Mouse (Mus musculus): ENCODE data around the gene Prrg1. TPM values are rescaled to one million over a fixed set of nuclear protein-coding genes. Genes with fewer than 3 reads are reported as not detected.

Gene Prrg1
- 3.9 and 4.9 TPM in 2 replicates for polyA plus RNA-seq (2012; rRNA removed)

DNA sequence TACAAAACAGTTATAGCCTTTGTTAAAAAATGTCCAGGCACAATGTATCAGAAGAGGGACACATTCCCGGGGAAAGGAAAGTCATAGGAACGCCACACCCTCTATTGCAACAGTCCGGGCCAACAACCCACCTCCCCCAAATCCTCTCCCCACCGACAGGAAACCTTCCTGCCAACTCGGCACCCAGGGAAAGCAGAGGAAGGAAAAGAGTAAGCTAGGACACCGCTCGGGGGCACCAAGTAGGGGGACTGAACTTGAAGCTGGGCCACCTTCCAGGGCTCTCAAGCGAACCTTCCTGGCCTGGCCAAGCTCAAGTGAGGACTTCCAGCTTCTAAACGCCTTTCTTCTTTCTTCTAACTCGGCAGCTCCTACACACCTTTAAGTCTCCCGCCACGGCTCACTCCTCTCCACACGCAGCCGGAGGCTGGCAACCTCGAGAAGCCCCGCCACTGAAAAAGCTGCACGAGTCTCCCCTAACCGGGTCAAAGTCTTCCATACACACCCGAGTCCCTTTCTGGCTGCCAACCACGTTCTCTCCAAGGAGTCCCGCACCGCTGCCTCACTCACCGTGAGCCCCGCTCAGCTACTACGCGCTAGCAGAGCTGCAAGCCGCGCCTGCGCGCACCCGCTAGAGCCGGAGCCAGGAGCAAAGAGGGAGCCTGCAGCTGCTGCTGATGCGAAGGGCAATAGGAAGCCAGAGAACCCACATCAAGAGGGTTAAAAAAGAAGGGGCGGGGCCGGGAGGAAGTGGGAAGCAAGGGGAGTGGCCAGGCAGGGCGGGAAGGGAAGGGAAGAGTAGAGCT lies at the start of gene Prrg1:
Gene Prrg1 (minus strand): TSS at position 695 of the 803 bp plus-strand sequence.

Other genes starting within 250 kb of the Prrg1 start
- not detected in 2 replicates for gene 4930480E11Rik, start 214.3 kb downstream of the Prrg1 start, polyA plus RNA-seq (2012; rRNA removed)
- gene Fam47c, start 153.9 kb upstream of the Prrg1 start, polyA plus RNA-seq (2012; rRNA removed): not detected in 2 replicates

All from central nervous system, embryonic 14 days (tissue).